Mouse (Mus musculus): ENCODE data around the gene Gm7876. TPM values are rescaled to one million over a fixed set of nuclear protein-coding genes. Genes with fewer than 3 reads are reported as not detected.
"Not testable (repeated sequence)": the region's sequence is repeated elsewhere in the genome, so short reads cannot be mapped to it uniquely, and the experiment has no call there.

Gene Gm7876
- total RNA-seq (2022), result not detected

- not testable (repeated sequence) for DNase-seq
Measured at GRCm38 (mm10) chr14:4708938-4709337, at the start of gene Gm7876. Gene Gm7876 (plus strand): TSS chr14:4709238.

GRCm38 (mm10) chr14:4663892-4664291 lies 45.1 kb upstream of the Gm7876 start, which contains the start of gene Gm3239:
Gene Gm3239 (plus strand): TSS chr14:4664192.
- DNase-seq, result not testable (repeated sequence)

GRCm38 (mm10) chr14:4726038-4726880 lies 17.2 kb downstream of the Gm7876 start, which contains the start of gene Gm3252:
Gene Gm3252 (plus strand): TSS chr14:4726775.
- DNase-seq, result not testable (repeated sequence)

Other genes with a start within 250 kb of the Gm7876 start
- gene Gm3182, start 227.5 kb upstream of the Gm7876 start, total RNA-seq (2022), result not detected
- gene Gm3047, start 153.8 kb upstream of the Gm7876 start, total RNA-seq (2022), result not detected
- gene Gm8159, start 76.9 kb upstream of the Gm7876 start, total RNA-seq (2022), result not detected
- gene Gm3239, start 45.0 kb upstream of the Gm7876 start, total RNA-seq (2022), result not detected
- not detected for gene Gm3252, start 17.5 kb downstream of the Gm7876 start, total RNA-seq (2022)
- not detected for gene Gm9602, start 67.1 kb downstream of the Gm7876 start, total RNA-seq (2022)
- not detected for gene Gm3269, start 128.9 kb downstream of the Gm7876 start, total RNA-seq (2022)
- 1 to 10 TPM in 1 of 4 experiments, under 1 TPM in 1, not detected in 2; 0.90 to 1.8 TPM for gene Gm3264, start 146.3 kb downstream of the Gm7876 start, total RNA-seq (2022)
- gene Gm3278, start 183.2 kb downstream of the Gm7876 start, total RNA-seq (2022), result not detected

All from adrenal gland, adult 8-10 months (tissue).